Mouse (Mus musculus) lung, adult 2 months (tissue): ENCODE results near the gene Per2.

Experiments used
- CTCF ChIP-seq: fragments of 200-500 bp; IDR thresholded peaks from 2 replicates; pipeline ENCODE4 v1.5.1; 2011; ENCODE audit warnings: mild to moderate bottlenecking, low read length, control low read depth; ENCODE audit not compliant: insufficient read depth
- POLR2A ChIP-seq: fragments of 200-500 bp; IDR thresholded peaks from 2 replicates; pipeline ENCODE4 v1.6.1; 2011; ENCODE audit warnings: low read depth, mild to moderate bottlenecking, control low read depth, low read length, borderline replicate concordance; ENCODE audit errors: extremely low read depth

GRCm38 (mm10) chr1:91457698-91458097, 1.4 kb downstream of the Per2 start:
- TF ChIP-seq POLR2A (0 out of 2 replicates have a peak, but pooled peaks have one; percentile 9), CTCF (no peak)
